Mouse (Mus musculus): ENCODE measurements around the gene Asxl1. TPM values are rescaled to one million over a fixed set of nuclear protein-coding genes. Genes with fewer than 3 reads are reported as not detected.

The Asxl1 gene
- polyA plus RNA-seq, 1 experiment = 15.3 TPM

- no peak for DNase-seq
- Histone ChIP-seq H3K4me1 (ENCODE audit: control insufficient read depth, insufficient read depth, low read length) (peaks cover 10% of the 10 kb centered on the region; the same call in 1 of the 2 replicates), H3K4me3 (replicated peaks; ENCODE audit: extremely low read depth, low read depth, low read length) (no peak overlapping the region)
- 76% methylated on average over 4 of the region's 4 CpGs for WGBS
- no peak for TF ChIP-seq CTCF (IDR thresholded peaks at IDR 0.05; ENCODE audit: insufficient read depth, low read length)
- TF ChIP-seq POLR2A (IDR thresholded peaks at IDR 0.05; ENCODE audit: borderline replicate concordance, extremely low read depth, low read depth, low read length) = no peak
Measured at GRCm38 (mm10) chr2:153318408-153318807, 27.2 kb upstream of the Asxl1 start.

GRCm38 (mm10) chr2:153319036-153319643 is 26.5 kb upstream of the Asxl1 start:
- WGBS = 44% methylated on average over 8 of the region's 8 CpGs
- Histone ChIP-seq H3K4me1 (ENCODE audit: control insufficient read depth, insufficient read depth, low read length) (peaks cover 10% of the 10 kb centered on the region; the same call in 1 of the 2 replicates), H3K4me3 (replicated peaks; ENCODE audit: extremely low read depth, low read depth, low read length) (no peak overlapping the region)
- TF ChIP-seq POLR2A (IDR thresholded peaks at IDR 0.05; ENCODE audit: borderline replicate concordance, extremely low read depth, low read depth, low read length) = no peak
- no peak for TF ChIP-seq CTCF (IDR thresholded peaks at IDR 0.05; ENCODE audit: insufficient read depth, low read length)
- peak; percentile 46 for DNase-seq

- no peak for DNase-seq
- TF ChIP-seq CTCF (IDR thresholded peaks at IDR 0.05; ENCODE audit: insufficient read depth, low read length) (no peak), POLR2A (IDR thresholded peaks at IDR 0.05; ENCODE audit: borderline replicate concordance, extremely low read depth, low read depth, low read length) (no peak)
- Histone ChIP-seq H3K4me3 (replicated peaks; ENCODE audit: extremely low read depth, low read depth, low read length) (no peak overlapping the region), H3K4me1 (ENCODE audit: control insufficient read depth, insufficient read depth, low read length) (no peaks in the 10 kb centered on the region; the same call in 1 of the 2 replicates)
- WGBS = 58% methylated on average over 9 of the region's 9 CpGs
Measured at GRCm38 (mm10) chr2:153325706-153326376, 19.8 kb upstream of the Asxl1 start.

- no peak for TF ChIP-seq CTCF (IDR thresholded peaks at IDR 0.05; ENCODE audit: insufficient read depth, low read length)
- no peak for DNase-seq
- 88% methylated on average over 5 of the region's 5 CpGs for WGBS
- Histone ChIP-seq H3K4me1 (ENCODE audit: control insufficient read depth, insufficient read depth, low read length) (peaks cover 12% of the 10 kb centered on the region), H3K4me3 (replicated peaks; ENCODE audit: extremely low read depth, low read depth, low read length) (no peak overlapping the region)
Measured at GRCm38 (mm10) chr2:153332271-153332670, 13.4 kb upstream of the Asxl1 start.

GRCm38 (mm10) chr2:153332981-153333380 is 12.6 kb upstream of the Asxl1 start:
- TF ChIP-seq CTCF (IDR thresholded peaks at IDR 0.05; ENCODE audit: insufficient read depth, low read length) (no peak), POLR2A (IDR thresholded peaks at IDR 0.05; ENCODE audit: borderline replicate concordance, extremely low read depth, low read depth, low read length) (no peak)
- Histone ChIP-seq H3K4me3 (replicated peaks; ENCODE audit: extremely low read depth, low read depth, low read length) (no peak overlapping the region), H3K4me1 (ENCODE audit: control insufficient read depth, insufficient read depth, low read length) (peaks cover 15% of the 10 kb centered on the region)
- 86% methylated on average over 3 of the region's 3 CpGs for WGBS
- DNase-seq = no peak

- no peak for DNase-seq
- 33% methylated on average over 6 of the region's 6 CpGs for WGBS
- TF ChIP-seq CTCF (IDR thresholded peaks at IDR 0.05; ENCODE audit: insufficient read depth, low read length) (peak; percentile 40), POLR2A (IDR thresholded peaks at IDR 0.05; ENCODE audit: borderline replicate concordance, extremely low read depth, low read depth, low read length) (no peak)
- no peak overlapping the region for H3K4me3 ChIP-seq (replicated peaks; ENCODE audit: extremely low read depth, low read depth, low read length)
- H3K4me1 ChIP-seq (ENCODE audit: control insufficient read depth, insufficient read depth, low read length) = peaks cover 21% of the 10 kb centered on the region
Measured at GRCm38 (mm10) chr2:153333822-153334232, 11.8 kb upstream of the Asxl1 start.

- no peak overlapping the region for H3K4me3 ChIP-seq (replicated peaks; ENCODE audit: extremely low read depth, low read depth, low read length)
- TF ChIP-seq POLR2A (IDR thresholded peaks at IDR 0.05; ENCODE audit: borderline replicate concordance, extremely low read depth, low read depth, low read length) (no peak), CTCF (IDR thresholded peaks at IDR 0.05; ENCODE audit: insufficient read depth, low read length) (no peak)
- 77% methylated on average over 3 of the region's 3 CpGs for WGBS
- DNase-seq = no peak
- peaks cover 21% of the 10 kb centered on the region for H3K4me1 ChIP-seq (ENCODE audit: control insufficient read depth, insufficient read depth, low read length)
Measured at GRCm38 (mm10) chr2:153334281-153334680, 11.3 kb upstream of the Asxl1 start.

- 69% methylated on average over 2 of the region's 2 CpGs for WGBS
Measured at GRCm38 (mm10) chr2:153336117-153336516, 9.5 kb upstream of the Asxl1 start.

GRCm38 (mm10) chr2:153338361-153339350 is 7.0 kb upstream of the Asxl1 start:
- Histone ChIP-seq H3K4me3 (replicated peaks; ENCODE audit: extremely low read depth, low read depth, low read length) (no peak overlapping the region), H3K4me1 (ENCODE audit: control insufficient read depth, insufficient read depth, low read length) (peaks cover 14% of the 10 kb centered on the region)
- DNase-seq = no peak
- TF ChIP-seq CTCF (IDR thresholded peaks at IDR 0.05; ENCODE audit: insufficient read depth, low read length) (no peak), POLR2A (IDR thresholded peaks at IDR 0.05; ENCODE audit: borderline replicate concordance, extremely low read depth, low read depth, low read length) (no peak)
- 56% methylated on average over 9 of the region's 9 CpGs for WGBS

More at GRCm38 (mm10) chr2:153336117-153336516, 9.5 kb upstream of the Asxl1 start:
- TF ChIP-seq CTCF (IDR thresholded peaks at IDR 0.05; ENCODE audit: insufficient read depth, low read length) = no peak
- TF ChIP-seq POLR2A (IDR thresholded peaks at IDR 0.05; ENCODE audit: borderline replicate concordance, extremely low read depth, low read depth, low read length) = no peak
- DNase-seq = no peak
- Histone ChIP-seq H3K4me1 (ENCODE audit: control insufficient read depth, insufficient read depth, low read length) (peaks cover 21% of the 10 kb centered on the region), H3K4me3 (replicated peaks; ENCODE audit: extremely low read depth, low read depth, low read length) (no peak overlapping the region)
